Mouse (Mus musculus) neutrophil, adult 59 days (primary cell): ENCODE data around the gene Crebzf. TPM values are rescaled to one million over a fixed set of nuclear protein-coding genes. Genes with fewer than 3 reads are reported as not detected.

ENCODE experiments used
- total RNA-seq, 2 experiments: library from RNA; stranded (reverse); gene quantifications; 1 replicate in 1 of 2; 2 replicates in 1 of 2; pipeline ENCODE4 v1.2.4; 2023

Crebzf gene
- 10 to 100 TPM; 39.2 to 41.5 TPM for total RNA-seq

GRCm38 (mm10) chr7:90442518-90443080, at the start of gene Crebzf:
Gene Crebzf, plus strand, starts transcription at chr7:90442729.

GRCm38 (mm10) chr7:90426020-90427001, 16.2 kb upstream of the Crebzf start, which contains the start of gene Ccdc89:
Gene Ccdc89, plus strand, starts transcription at chr7:90426577.

GRCm38 (mm10) chr7:90456845-90457468, 14.4 kb downstream of the Crebzf start, which contains the start of gene Tmem126a:
Gene Tmem126a, minus strand, starts transcription at chr7:90457229.

GRCm38 (mm10) chr7:90475793-90476312, 33.3 kb downstream of the Crebzf start, which contains the start of gene Tmem126b:
Gene Tmem126b, minus strand, starts transcription at chr7:90476001.

GRCm38 (mm10) chr7:90476313-90477245, 34.0 kb downstream of the Crebzf start, which contains the start of gene Dlg2:
Gene Dlg2, plus strand, starts transcription at chr7:90476672.

Other genes starting within 250 kb of the Crebzf start
- gene Ccdc83, start 177.0 kb upstream of the Crebzf start, total RNA-seq, result not detected
- gene Sytl2, start 140.5 kb upstream of the Crebzf start, total RNA-seq, result under 1 TPM; 0.51 to 0.62 TPM
- not detected for gene Ccdc89, start 16.2 kb upstream of the Crebzf start, total RNA-seq
- gene Tmem126a, start 14.5 kb downstream of the Crebzf start, total RNA-seq, result 10 to 100 TPM; 12.1 to 19.7 TPM
- gene Tmem126b, start 33.3 kb downstream of the Crebzf start, total RNA-seq, result 1 to 10 TPM; 4.2 to 5.2 TPM
- 1 to 10 TPM; 1.3 to 1.5 TPM for gene Dlg2, start 33.9 kb downstream of the Crebzf start, total RNA-seq